Mouse (Mus musculus) liver (tissue): ENCODE results near the gene Rab26.

Experiments
- DNase-seq: peaks from one replicate; pipeline ENCODE4 v3.0.0-alpha.2; 2020; ENCODE audit warnings: mixed read lengths

Rab26 gene

GRCm38 (mm10) chr17:24534160-24534718, at the start of gene Rab26:
Gene Rab26 (minus strand): TSS chr17:24534210.
- DNase-seq = no peak

- no peak for DNase-seq
Measured at GRCm38 (mm10) chr17:24580287-24580686, 46.3 kb upstream of the Rab26 start.

DNA sequence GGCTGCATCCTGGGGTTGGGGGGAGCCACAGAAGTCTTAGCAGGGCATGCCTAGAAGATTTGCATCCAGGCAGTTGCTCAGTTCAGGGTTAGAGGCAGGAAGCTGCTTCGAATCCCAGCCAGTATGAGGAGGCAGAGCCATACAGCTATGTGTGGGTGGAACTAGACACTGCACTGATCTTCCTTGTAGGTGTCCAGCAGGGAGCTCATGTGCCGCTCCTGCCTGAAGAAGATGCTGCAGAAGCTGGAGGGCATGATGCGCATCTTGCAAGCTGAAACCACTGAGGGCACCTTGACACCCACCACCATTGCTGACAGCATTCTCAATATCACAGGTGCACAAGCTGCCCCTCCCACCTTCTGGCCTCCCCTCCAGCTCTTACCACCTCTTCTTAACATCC, 45.5 kb upstream of the Rab26 start:
- DNase-seq = no peak

- no peak for DNase-seq
Measured at GRCm38 (mm10) chr17:24573811-24574210, 39.8 kb upstream of the Rab26 start.

GRCm38 (mm10) chr17:24572651-24573245, 38.7 kb upstream of the Rab26 start:
- DNase-seq = no peak

- no peak for DNase-seq
Measured at GRCm38 (mm10) chr17:24569837-24570236, 35.8 kb upstream of the Rab26 start.

DNA sequence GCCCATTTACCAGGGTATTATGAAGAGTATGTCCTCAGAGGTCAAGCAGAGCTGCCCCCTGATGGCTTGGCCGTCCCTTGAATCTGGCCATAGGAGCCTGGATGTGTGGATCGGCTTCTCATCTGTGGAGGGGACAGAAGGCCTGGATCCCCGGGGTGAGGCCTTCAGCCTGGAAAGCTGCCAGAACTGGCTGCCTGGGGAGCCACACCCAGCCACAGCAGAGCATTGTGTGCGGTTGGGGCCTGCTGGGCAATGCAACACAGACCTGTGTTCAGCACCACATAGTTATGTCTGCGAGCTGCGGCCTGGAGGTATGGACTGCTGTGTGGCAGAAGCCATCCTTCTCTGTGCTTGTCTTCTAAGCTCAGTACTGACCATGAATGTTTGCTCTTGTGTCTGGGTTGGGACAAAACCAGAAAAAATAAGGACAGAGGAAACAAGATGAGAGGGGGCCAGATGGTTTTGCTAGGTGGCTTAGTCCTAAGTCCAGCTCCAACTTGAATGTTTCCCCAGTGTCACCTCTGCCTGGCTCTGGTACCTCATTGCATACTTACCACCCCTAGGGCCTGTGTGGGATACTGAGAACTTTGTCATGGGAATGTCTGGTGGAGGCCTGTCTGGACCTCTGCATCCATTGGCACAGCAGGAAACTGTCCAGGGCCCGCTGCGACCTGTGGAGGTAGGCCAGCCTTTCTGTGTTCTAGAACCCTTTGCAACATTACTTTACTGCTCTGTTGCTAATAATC, 33.2 kb upstream of the Rab26 start:
- peak; percentile 52 for DNase-seq

- DNase-seq = no peak
Measured at GRCm38 (mm10) chr17:24565792-24566191, 31.8 kb upstream of the Rab26 start.

GRCm38 (mm10) chr17:24565092-24565491, 31.1 kb upstream of the Rab26 start:
- no peak for DNase-seq

GRCm38 (mm10) chr17:24564422-24564821, 30.4 kb upstream of the Rab26 start:
- DNase-seq = no peak

DNA sequence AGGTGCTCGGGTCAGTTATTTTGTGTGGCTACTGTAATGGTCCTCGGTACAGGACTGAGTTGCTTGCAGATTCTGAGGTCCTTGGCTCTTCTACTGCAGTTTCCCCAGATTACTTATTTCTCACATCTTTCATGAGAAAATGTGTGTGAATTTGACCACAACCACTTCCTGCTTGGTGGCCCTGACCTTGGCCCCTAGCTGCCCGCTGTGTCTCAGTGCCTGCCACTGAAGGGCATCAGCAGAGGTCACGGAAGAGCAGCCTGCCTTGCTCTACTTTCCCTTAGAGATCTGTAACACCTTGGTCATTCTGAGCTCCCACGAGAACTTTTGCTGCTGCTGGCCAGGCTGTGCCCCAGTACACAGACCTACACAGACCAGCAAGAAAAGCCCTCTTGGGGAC, 29.6 kb upstream of the Rab26 start:
- DNase-seq = no peak

- no peak for DNase-seq
Measured at GRCm38 (mm10) chr17:24561592-24561991, 27.6 kb upstream of the Rab26 start.

DNA sequence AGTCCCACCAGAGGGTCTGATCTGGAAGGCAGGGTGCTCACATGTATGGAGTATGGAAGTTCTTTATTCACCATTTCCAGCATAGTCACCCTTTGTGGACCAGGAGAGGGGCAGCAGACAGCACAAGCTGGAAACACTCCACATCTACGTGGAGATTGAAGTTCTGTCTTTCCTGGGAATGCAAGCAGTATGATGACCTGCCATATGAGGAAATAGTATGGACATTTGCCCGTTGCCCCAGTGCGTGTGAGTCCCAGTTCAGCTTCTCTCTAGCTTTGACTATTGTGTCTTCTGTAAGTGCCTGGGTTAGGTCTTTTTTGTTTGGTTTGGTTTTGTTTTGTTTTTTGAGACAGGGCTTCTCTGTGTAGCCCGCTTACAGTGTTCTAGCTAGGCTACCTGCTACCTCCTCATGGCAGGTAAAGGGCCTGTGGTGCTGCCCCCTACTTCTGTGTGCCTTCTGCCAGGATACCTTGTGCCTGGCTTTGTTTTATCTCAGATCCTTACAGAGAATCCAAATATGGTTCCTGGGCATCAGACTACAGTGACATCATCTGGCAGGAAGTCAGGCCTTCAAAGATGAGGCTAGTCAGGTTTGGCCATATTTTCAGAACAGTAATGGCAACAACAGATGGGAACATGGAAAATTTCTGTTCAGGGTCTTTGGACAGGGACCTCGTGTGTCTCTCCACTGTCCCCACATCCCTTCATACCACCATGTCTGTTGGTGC, 26.5 kb upstream of the Rab26 start:
- DNase-seq = no peak

DNA sequence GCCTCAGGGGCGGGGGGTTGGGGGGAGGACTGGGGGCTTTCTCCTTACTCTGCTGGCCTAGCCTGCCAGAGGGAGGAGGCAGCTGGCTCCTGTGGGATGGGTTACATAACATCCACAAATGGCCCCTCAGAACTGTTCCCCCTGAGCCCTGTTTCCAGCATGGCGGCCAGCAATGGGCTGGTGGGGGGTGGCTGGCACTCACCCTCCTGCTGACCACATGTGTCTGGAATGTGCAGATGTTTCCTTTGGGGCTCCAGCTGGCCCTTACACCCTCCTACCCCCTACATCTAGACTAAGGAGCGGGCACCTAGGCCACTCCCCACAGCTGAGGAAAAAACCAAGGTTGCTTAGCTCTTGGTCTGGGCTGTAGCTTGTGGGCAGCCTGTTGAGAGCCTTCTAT, 25.1 kb upstream of the Rab26 start:
- DNase-seq = no peak

- DNase-seq = no peak
Measured at GRCm38 (mm10) chr17:24558600-24559099, 24.6 kb upstream of the Rab26 start.

- no peak for DNase-seq
Measured at GRCm38 (mm10) chr17:24557091-24557490, 23.1 kb upstream of the Rab26 start.

DNA sequence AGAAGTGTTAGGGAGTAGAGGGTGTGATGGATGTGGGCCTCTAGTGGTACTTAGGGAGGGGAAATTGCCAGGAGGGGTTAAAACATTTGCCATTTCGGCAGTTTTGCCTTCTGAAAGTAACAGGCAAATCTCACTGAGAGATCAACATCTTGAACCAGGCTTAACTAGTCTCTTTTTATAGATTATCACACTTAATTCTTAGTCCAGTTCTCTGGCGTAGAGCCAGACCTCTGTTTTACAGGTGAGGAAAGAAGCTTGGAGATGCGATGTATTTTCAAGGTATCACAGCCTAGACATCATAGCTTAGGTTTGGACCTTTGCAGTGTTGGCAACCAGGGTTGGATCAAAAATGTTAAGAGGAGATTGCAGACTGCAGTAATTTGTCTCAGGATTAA, 17.0 kb upstream of the Rab26 start:
- DNase-seq = no peak

DNA sequence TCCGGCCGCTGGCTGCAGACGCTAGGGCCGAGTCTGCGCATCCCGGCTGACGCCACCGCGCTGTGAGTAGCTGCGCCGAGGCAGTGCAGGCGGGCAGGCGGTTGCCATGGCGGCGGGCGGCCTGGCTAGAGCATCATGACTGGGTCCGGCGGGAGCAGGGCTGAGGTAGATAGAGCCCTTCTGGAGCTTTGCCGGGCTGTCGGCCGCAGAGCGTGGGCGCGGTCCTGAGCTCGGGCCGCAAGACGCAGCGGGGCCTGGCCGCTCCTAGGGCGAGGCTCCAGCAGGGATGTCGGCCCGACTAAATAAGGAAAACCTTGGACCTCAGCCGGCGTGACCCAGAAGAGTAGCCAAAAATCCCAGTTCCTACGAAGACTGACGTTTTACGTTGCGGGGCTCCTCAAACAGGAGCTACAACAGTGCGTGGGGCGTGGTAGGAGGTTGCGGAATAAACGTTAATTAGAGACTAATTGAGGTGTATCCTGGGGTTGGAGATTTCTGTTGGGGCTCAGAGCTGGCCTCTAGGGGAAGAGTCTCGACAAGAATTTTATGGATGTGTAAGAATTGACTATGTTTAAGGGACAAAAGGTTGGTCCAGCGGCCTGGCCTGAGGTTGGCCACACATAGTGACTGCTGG, 16.5 kb upstream of the Rab26 start:
- DNase-seq = peak; percentile 83

GRCm38 (mm10) chr17:24549618-24550415, 15.8 kb upstream of the Rab26 start, which contains the start of gene Pkd1:
Gene Pkd1 (plus strand): TSS chr17:24549834.
- DNase-seq = peak; percentile 100

DNA sequence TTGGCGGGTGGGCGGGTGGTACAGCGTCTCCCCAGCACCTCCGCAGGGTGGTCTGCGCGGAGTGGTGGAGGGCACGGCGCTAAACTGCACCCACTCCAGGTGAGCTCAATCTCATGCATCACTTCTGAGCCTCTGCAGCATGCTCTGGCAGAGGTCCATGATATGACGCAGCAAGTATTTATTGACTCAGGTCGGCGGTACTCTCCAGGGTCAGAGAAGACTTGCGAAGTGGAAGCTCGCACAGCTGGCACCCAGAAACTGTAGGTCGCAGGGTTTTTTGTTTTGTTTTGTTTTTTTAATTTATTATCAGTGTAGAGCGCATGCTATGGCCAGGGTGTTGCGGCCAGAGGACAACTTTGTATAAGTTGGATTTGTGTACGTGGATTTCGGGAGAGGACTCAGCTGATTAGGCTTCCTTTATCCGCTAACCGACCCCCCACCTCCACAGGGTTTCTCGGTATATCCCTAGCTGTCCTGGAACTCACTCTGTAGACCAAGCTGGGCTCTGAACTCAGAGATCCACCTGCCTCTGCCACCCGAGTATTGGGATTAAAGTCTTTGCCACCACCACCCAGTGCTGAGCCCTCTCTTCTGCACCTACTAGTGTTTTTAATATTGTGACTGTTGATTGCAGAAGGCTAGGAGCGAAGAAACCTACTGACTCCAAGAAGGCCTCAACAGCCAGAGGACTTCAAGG, 15.1 kb upstream of the Rab26 start:
- peak; percentile 76 for DNase-seq

DNA sequence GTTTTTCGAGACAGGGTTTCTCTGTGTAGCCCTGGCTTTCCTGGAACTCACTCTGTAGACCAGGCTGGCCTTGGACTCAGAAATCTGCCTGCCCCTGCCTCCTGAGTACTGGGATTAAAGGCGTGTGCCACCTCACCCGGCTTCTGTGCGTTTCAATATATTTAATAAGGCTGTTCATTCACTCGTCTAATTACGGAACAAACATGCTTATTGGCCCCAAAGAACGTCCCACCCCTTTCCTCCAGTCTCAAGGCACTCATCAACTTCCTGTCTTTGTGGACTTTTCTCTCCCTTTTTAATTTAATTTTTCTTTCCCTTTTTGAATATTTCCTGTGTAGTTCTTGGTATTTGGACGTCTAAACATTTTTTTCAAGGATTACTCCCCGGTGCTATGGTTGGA, 14.4 kb upstream of the Rab26 start:
- DNase-seq = no peak
